Mouse (Mus musculus) liver, postnatal 0 days (tissue): ENCODE results near the gene Npsr1. TPM values are rescaled to one million over a fixed set of nuclear protein-coding genes. Genes with fewer than 3 reads are reported as not detected.

Experiments used
- ATAC-seq: fragments of 200-750 bp; cut with Nextera tagmentation; 2 replicates; pipeline ENCODE4 v1.8.0; 2017; ENCODE audit warnings: mild to moderate bottlenecking, moderate library complexity
- DNase-seq: peaks from one replicate; pipeline ENCODE4 v3.0.0-alpha.2; 2016
- H3K27ac ChIP-seq: fragments of 300-500 bp; sonication (generic); 2 replicates; pipeline ENCODE4 v1.5.1; 2014; ENCODE audit warnings: antibody characterized with exemption, moderate library complexity, mild to moderate bottlenecking, low read depth
- H3K27me3 ChIP-seq: fragments of 300-500 bp; sonication (generic); 2 replicates; pipeline ENCODE4 v1.6.1; 2014; ENCODE audit warnings: low read length, control low read depth, mixed read lengths; ENCODE audit not compliant: insufficient read depth
- H3K36me3 ChIP-seq: fragments of 300-500 bp; sonication (generic); replicated peaks from 2 replicates; pipeline ENCODE4 v1.6.1; 2014; ENCODE audit warnings: mild to moderate bottlenecking, control low read depth, low read length, moderate library complexity, mixed read lengths; ENCODE audit not compliant: insufficient read depth
- H3K4me1 ChIP-seq: fragments of 300-500 bp; sonication (generic); 2 replicates; pipeline ENCODE4 v1.6.1; 2014; ENCODE audit warnings: antibody characterized with exemption, mild to moderate bottlenecking, control low read depth; ENCODE audit not compliant: insufficient read depth
- H3K4me2 ChIP-seq: fragments of 300-500 bp; sonication (generic); 2 replicates; pipeline ENCODE4 v1.6.1; 2014; ENCODE audit warnings: low read depth, mild to moderate bottlenecking, low read length, moderate library complexity, mixed read lengths
- H3K4me3 ChIP-seq: fragments of 300-500 bp; sonication (generic); 2 replicates; pipeline ENCODE4 v1.5.1; 2014; ENCODE audit warnings: low read depth, low read length
- H3K9ac ChIP-seq: fragments of 300-500 bp; sonication (generic); replicated peaks from 2 replicates; pipeline ENCODE4 v1.6.1; 2014; ENCODE audit warnings: mild to moderate bottlenecking, moderate library complexity
- H3K9me3 ChIP-seq: fragments of 300-500 bp; sonication (generic); 2 replicates; pipeline ENCODE4 v1.6.1; 2016; ENCODE audit warnings: mild to moderate bottlenecking, control low read depth, low read length, mixed read lengths
- CTCF ChIP-seq: sonication (generic); IDR thresholded peaks from 2 replicates; pipeline ENCODE4 v1.5.1; 2016; ENCODE audit warnings: antibody characterized with exemption, low read depth
- EP300 ChIP-seq: IDR thresholded peaks from 2 replicates; pipeline ENCODE4 v1.6.1; 2016; ENCODE audit warnings: antibody characterized with exemption, low read depth, mild to moderate bottlenecking
- WGBS: fragments of 180-500 bp; shearing (Covaris S2); extraction: QIAGEN DNeasy Blood & Tissue Kit; methylation state at CpG from one replicate; pipeline ENCODE4 v1.1.7; 2014; ENCODE audit not compliant: insufficient replicate concordance; 5-methylcytosine and 5-hydroxymethylcytosine counted together
- polyA plus RNA-seq: library from polyadenylated mRNA; unstranded; fragments of >200 nt; fragmentation: Nextera tagmentation; extraction: Ambion mirVana; gene quantifications from 2 replicates; pipeline ENCODE4 v1.2.1, GENCODE M21; 2015

Gene Npsr1
- polyA plus RNA-seq, 1 experiment from 2014 or later = not detected

GRCm38 (mm10) chr9:24347011-24347410 is 249.2 kb downstream of the Npsr1 start:
- Histone ChIP-seq H3K9ac (no peak overlapping the region), H3K27me3 (no peaks in the 10 kb centered on the region)
- WGBS = 23% methylated on average over 1 of the region's 1 CpGs

GRCm38 (mm10) chr9:24349510-24349909 is 251.7 kb downstream of the Npsr1 start:
- TF ChIP-seq CTCF = no peak
- TF ChIP-seq EP300 = no peak
- WGBS = 53% methylated on average over 2 of the region's 2 CpGs
- no peaks in the 10 kb centered on the region for H3K27me3 ChIP-seq
- DNase-seq (no peak), ATAC-seq (no peak)
- H3K4me3 ChIP-seq = no peak overlapping the region
- no peaks in the 10 kb centered on the region for H3K4me1 ChIP-seq
- no peak overlapping the region for H3K4me2 ChIP-seq
- H3K36me3 ChIP-seq = no peaks in the 10 kb centered on the region
- H3K9me3 ChIP-seq = no peaks in the 10 kb centered on the region
- H3K27ac ChIP-seq = no peak overlapping the region
- H3K9ac ChIP-seq = no peak overlapping the region

More at GRCm38 (mm10) chr9:24347011-24347410, 249.2 kb downstream of the Npsr1 start:
- ATAC-seq (no peak), DNase-seq (no peak)
- Histone ChIP-seq H3K27ac (no peak overlapping the region), H3K36me3 (no peaks in the 10 kb centered on the region), H3K4me1 (no peaks in the 10 kb centered on the region), H3K4me3 (no peak overlapping the region), H3K9me3 (no peaks in the 10 kb centered on the region), H3K4me2 (no peak overlapping the region)
- no peak for TF ChIP-seq EP300
- no peak for TF ChIP-seq CTCF

GRCm38 (mm10) chr9:24351402-24351801 is 253.6 kb downstream of the Npsr1 start:
- H3K27me3 ChIP-seq = no peaks in the 10 kb centered on the region
- 80% methylated on average over 3 of the region's 3 CpGs for WGBS
- TF ChIP-seq CTCF (no peak), EP300 (no peak)
- DNase-seq (no peak), ATAC-seq (no peak)
- no peak overlapping the region for H3K9ac ChIP-seq
- no peaks in the 10 kb centered on the region for H3K36me3 ChIP-seq
- H3K27ac ChIP-seq = no peak overlapping the region
- H3K4me2 ChIP-seq = no peak overlapping the region
- H3K4me1 ChIP-seq = no peaks in the 10 kb centered on the region
- no peak overlapping the region for H3K4me3 ChIP-seq
- no peaks in the 10 kb centered on the region for H3K9me3 ChIP-seq
